9 mouse cellular contexts compared by ENCODE assay signal in genomic region chr3:122421042-122421702, GRCm38 (mm10).
DNase-seq lines count a peak whose midpoint lies in the region; ATAC-seq and TF ChIP-seq lines count a peak whose summit lies in the region.
"Had no signal": no experiment of that assay in that cellular context is flagged by ENCODE, and none has a peak within 500 bp of the region (broad histone marks: within the 10 kb centered on the region; RNA-seq: fewer than 3 reads in every experiment).

No protein-coding gene starts in this region.

- no peak overlapping the region for H3K9ac ChIP-seq in heart, embryonic 14.5 days (ENCODE audit: low read length)
- peak overlapping the region; percentile 91; the same call in 1 of the 2 replicates for H3K9ac ChIP-seq in ES-E14 (ENCODE audit: insufficient read depth, low read depth, low read length, poor library complexity, severe bottlenecking)

- peaks cover 14% of the 10 kb centered on the region for H3K27me3 ChIP-seq in heart, embryonic 14.5 days (ENCODE audit: control insufficient read depth, insufficient read depth, low read length)
- peaks cover 36% of the 10 kb centered on the region for H3K27me3 ChIP-seq in hindbrain, embryonic 10.5 days (ENCODE audit: insufficient read depth, poor library complexity, severe bottlenecking)

- peaks cover 63% of the 10 kb centered on the region for H3K79me2 ChIP-seq in macrophage (ENCODE audit: inconsistent target)

- H3K4me1 ChIP-seq in heart, embryonic 14.5 days (ENCODE audit: control insufficient read depth in 2 of 2, insufficient read depth in 2 of 2, low read length in 2 of 2) = peaks cover 14 to 21% of the 10 kb centered on the region in 2 experiments
- peaks cover 0 to 20% of the 10 kb centered on the region in 2 experiments; a peak in 3 of 4 replicates for H3K4me1 ChIP-seq in ES-E14 (ENCODE audit: control insufficient read depth in 2 of 2, insufficient read depth in 2 of 2, low read length in 2 of 2, poor library complexity in 1 of 2)
- H3K4me1 ChIP-seq in hindbrain, embryonic 10.5 days (replicated peaks) = peaks cover 40% of the 10 kb centered on the region

- DNase-seq in heart, postnatal 14 days = no peak
- DNase-seq in ES-E14 (ENCODE audit: low read depth, low spot score) = no peak
- no peak for DNase-seq in hindbrain, embryonic 10.5 days (ENCODE audit: low spot score)
- DNase-seq in cerebellum, adult 18-20 months = no peak
- DNase-seq: thymus, postnatal 14 days had no signal

- H3K36me3 ChIP-seq in heart, embryonic 14.5 days (ENCODE audit: control insufficient read depth, insufficient read depth, low read length) = no peaks in the 10 kb centered on the region
- H3K36me3 ChIP-seq in ES-E14 (ENCODE audit: control insufficient read depth, insufficient read depth, low read length, poor library complexity, severe bottlenecking) (peaks cover 7% of the 10 kb centered on the region; the same call in 1 of the 2 replicates), macrophage (ENCODE audit: inconsistent target) (peaks cover 1% of the 10 kb centered on the region; the same call in 1 of the 2 replicates)
- H3K36me3 ChIP-seq in hindbrain, embryonic 10.5 days = 0 out of 2 replicates have a peak, but pooled peaks cover 2% of the 10 kb centered on the region

- no peak overlapping the region for H3K27ac ChIP-seq in heart, embryonic 14.5 days (replicated peaks in 1 of 2; ENCODE audit: control insufficient read depth in 1 of 2, insufficient read depth in 1 of 2, low read depth in 2 of 2, low read length in 2 of 2)
- H3K27ac ChIP-seq in ES-E14 (ENCODE audit: insufficient read depth, low read depth, low read length, poor library complexity, severe bottlenecking) (no peak overlapping the region), macrophage (no peak overlapping the region)
- H3K27ac ChIP-seq in hindbrain, embryonic 10.5 days = peak overlapping the region; percentile 92

- 26% methylated on average over 13 of the region's 13 CpGs for WGBS in heart, embryonic 14.5 days
- whole genome bisulfite sequencing in hindbrain, embryonic 10.5 days = 7% methylated on average over 13 of the region's 13 CpGs
- 83% methylated on average over 13 of the region's 13 CpGs for WGBS in macrophage (ENCODE audit: missing documents)

- peak overlapping the region in 1 of 2 experiments; percentile 63; a peak in 1 of 4 replicates for H3K4me3 ChIP-seq in heart, embryonic 14.5 days (ENCODE audit: control insufficient read depth in 1 of 2, insufficient read depth in 1 of 2, low read depth in 1 of 2, low read length in 2 of 2)
- H3K4me3 ChIP-seq in ES-E14 (ENCODE audit: insufficient read depth in 1 of 2, low read depth in 1 of 2, low read length in 2 of 2, poor library complexity in 1 of 2, severe bottlenecking in 1 of 2) (peak overlapping the region; percentile 94), macrophage (ENCODE audit: inconsistent target) (peak overlapping the region; percentile 92)
- H3K4me3 ChIP-seq in hindbrain, embryonic 10.5 days = peak overlapping the region; percentile 63

- ATAC-seq in heart, embryonic 14.5 days (ENCODE audit: insufficient number of reproducible peaks, insufficient read depth, low FRiP score, low read depth) = no peak
- no peak for ATAC-seq in erythroblast, adult 5-6 weeks (replicated peaks; ENCODE audit: low FRiP score, poor library complexity, severe bottlenecking)
- no peak for ATAC-seq in frontal cortex, adult (ENCODE audit: low TSS enrichment)

- in situ Hi-C loops in ES-E14 (cut with MboI; ENCODE audit: low sequenced_read_pairs in 2 of 2, unreplicated experiment in 2 of 2) = no loop called here

- intact Hi-C loops in heart, postnatal 14 days (cut with DNase I) = loop anchor here (5.0 kb wide), 1 partner anchor 46 kb away; no protein-coding TSS in a partner anchor

- H3K9me3 ChIP-seq in heart, embryonic 14.5 days (ENCODE audit: control insufficient read depth, low read length) = no peaks in the 10 kb centered on the region
- no peaks in the 10 kb centered on the region for H3K9me3 ChIP-seq in ES-E14 (ENCODE audit: control insufficient read depth, insufficient read depth, low read depth, low read length)
- no peaks in the 10 kb centered on the region for H3K9me3 ChIP-seq in hindbrain, embryonic 10.5 days

- peak overlapping the region; percentile 97 for H3K4me2 ChIP-seq in heart, embryonic 14.5 days (ENCODE audit: low read length)

TF ChIP-seq in ES-E14, 5 proteins besides CTCF, POLR2A, EP300 and RAD21:
- TF ChIP-seq CHD2 (IDR thresholded peaks at IDR 0.05; ENCODE audit: low read depth, low read length) (no peak), MAFK (IDR thresholded peaks at IDR 0.05; ENCODE audit: insufficient read depth, low read depth, low read length) (no peak), ZNF384 (IDR thresholded peaks at IDR 0.05; ENCODE audit: low read depth, low read length) (no peak)
